Mouse (Mus musculus) ovary, postnatal 14 days (tissue): Measurements from ENCODE around the gene Ovca2.

Experiments
- DNase-seq: peaks from one replicate; pipeline ENCODE4 v3.0.0; 2022; ENCODE audit warnings: low spot score

Ovca2 gene

DNA sequence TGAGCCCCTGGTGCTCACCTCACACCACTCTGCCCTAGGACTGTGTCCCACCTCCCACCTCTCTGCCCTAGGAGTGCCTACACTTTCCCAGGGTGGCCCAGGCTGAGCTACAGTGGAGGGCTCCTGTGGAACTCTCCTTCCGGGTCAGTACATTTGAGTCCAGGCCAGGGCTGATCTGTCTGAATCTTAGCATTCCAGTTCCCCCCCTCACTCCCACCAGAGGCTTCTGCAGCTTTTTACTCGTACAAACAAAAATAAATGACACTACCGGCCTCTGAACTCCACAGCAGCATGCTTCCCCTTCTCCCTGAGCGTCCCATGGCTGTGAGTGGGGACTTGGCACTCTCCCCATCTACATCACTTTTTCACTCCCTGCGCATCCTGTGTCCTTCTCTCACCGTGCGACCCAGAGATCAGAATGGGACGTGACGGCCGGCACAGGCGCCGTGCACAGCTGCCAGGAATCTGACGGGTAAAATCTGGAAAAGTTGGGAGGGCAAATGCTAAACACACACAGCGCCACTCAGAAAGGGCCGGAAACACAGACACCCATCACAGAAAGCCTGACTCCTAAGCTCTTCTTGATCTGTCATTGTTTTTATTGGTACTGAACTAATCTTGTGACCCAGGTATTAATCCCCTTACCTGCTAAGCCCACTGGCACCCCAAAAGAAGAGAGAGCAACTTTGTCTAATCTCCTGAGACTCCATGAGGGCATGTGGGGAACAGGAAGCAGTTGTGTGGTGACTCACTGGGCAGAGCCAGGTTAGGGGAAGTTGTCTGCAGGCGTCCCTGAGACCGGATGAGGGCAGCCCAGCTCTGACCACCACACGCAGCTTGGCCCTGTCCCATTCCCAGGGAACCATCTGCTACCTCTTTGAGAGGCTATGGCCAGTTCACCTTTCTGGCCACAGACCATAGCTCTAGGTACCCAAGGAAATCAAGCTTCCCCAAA lies 25.8 kb downstream of the Ovca2 start:
- no peak for DNase-seq

GRCm38 (mm10) chr11:75150346-75150745 lies 28.3 kb downstream of the Ovca2 start:
- DNase-seq = no peak

- no peak for DNase-seq
Measured at GRCm38 (mm10) chr11:75148332-75149035, 30.2 kb downstream of the Ovca2 start.

DNA sequence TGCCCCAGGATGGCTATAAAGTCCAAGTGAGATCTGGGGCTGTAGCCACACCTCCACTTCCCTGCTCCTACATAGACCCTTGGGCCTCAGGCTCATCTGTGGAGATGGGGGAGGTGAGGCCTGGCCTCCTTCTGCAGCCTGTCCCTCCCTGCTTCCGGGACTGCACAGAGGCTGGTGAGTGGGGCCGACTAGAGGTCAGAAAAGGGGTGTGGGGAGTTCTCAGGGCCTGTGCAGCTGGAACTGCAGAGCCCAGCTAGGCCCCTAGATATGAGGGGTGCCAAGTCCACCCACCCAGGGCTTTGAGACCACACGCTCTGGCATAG lies 30.8 kb downstream of the Ovca2 start:
- DNase-seq = peak; percentile 10

- peak; percentile 32 for DNase-seq
Measured at GRCm38 (mm10) chr11:75147106-75147845, 31.4 kb downstream of the Ovca2 start.

GRCm38 (mm10) chr11:75145841-75146240 lies 32.8 kb downstream of the Ovca2 start:
- DNase-seq = no peak

- DNase-seq = no peak
Measured at GRCm38 (mm10) chr11:75142749-75143148, 35.9 kb downstream of the Ovca2 start.

DNA sequence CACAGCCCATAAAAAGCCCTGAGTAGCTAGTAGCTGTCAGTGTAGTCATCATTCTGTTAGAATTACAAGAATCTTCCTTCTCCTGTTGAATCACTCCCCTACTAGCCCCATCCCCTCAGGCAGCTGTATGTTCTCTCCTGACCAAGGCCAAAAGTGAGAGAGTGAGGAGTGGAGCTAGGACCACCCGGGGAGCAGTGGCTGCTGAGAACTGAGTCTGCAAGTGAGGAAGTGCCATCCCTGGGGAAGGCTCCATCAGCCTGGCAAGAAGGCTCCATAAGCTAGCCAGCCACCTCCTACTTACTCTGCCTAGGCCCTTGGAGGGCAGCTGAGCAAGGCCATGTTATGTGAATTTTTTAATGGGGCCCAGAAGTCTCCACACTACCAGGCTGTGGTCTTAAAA lies 36.7 kb downstream of the Ovca2 start:
- DNase-seq = no peak

DNA sequence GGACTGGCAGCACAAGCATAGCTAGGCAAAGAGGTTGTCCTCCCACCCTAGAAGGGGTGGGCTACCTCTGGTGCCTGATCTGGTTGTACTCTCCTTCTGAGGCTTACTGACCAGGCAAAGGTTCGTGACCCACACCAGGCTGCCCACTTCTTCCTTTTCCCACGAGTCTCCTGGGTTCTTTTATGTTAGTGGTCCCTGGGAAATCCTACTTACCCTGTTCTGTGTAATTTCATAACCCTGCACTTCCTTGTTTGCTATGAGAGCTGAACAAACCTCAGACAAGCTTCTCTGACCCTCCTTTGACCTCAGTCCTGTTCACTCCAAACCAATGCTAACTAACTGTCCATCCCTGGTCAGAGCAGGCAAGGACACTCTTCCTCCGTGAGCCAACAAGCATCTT lies 37.6 kb downstream of the Ovca2 start:
- no peak for DNase-seq

- DNase-seq = no peak
Measured at GRCm38 (mm10) chr11:75140431-75140830, 38.2 kb downstream of the Ovca2 start.

DNA sequence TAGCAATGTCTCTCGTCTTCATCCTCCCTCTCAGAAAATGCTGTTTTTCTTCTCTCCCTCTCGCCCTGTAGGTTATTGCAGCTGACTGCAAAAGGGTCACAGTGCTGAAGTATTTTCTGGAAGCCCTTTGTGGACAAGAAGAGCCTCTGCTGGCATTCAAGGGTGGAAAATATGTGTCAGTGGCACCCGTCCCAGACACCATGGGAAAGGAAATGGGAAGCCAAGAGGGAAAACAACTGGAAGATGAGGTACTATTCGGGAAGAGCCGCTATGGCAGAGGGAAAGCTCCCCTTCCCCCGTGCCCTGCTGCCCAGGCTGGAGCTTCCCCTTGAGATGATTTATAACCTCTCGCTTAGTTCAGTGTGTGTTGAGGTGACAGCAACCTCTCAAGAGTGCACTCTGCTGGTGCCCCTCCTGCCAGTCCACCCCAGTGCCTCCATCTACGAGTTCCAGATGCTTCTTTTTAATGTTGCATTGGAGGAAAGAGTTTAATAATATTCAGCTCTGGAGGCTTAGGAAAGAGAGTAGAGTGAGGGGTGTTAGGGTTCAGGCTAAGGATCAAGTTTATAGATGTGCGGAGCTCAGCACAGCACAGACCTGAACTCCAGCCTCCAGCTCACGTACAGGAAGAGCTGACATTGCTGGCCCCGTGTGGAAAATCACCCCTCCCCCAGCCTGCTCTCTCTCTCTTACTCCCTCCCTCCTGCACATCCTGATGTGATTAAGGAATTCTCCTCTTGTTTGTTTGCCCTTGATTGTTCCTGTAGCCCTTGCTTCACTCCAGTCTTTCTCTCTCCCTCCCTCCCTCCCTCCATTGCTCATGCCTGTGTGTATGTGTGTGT lies 39.3 kb downstream of the Ovca2 start:
- DNase-seq = no peak

GRCm38 (mm10) chr11:75136666-75137398 lies 41.8 kb downstream of the Ovca2 start:
- no peak for DNase-seq

GRCm38 (mm10) chr11:75135358-75135757 lies 43.3 kb downstream of the Ovca2 start:
- no peak for DNase-seq

- no peak for DNase-seq
Measured at GRCm38 (mm10) chr11:75134485-75135068, 44.1 kb downstream of the Ovca2 start.

DNA sequence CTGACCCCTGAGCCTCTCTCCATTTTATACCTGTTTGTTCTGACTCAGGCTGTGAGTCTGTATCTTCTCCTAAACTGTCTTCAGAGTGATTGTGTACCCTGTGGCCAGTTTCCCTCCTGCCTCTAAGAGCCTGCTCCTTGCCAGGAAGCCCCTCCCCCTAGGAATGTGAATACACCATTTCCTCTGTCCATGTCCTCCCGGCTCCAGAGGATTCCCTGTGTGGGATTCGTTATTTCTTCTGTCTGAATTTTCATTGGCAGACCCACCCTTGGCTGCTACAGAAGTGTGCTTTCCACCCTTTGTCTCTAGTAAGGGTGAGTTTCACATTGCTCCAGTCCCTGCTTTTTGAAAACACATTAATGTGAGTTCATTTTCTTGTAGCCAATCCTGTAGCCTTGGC lies 44.7 kb downstream of the Ovca2 start:
- DNase-seq = no peak

GRCm38 (mm10) chr11:75133391-75133790 lies 45.2 kb downstream of the Ovca2 start:
- DNase-seq = no peak

DNA sequence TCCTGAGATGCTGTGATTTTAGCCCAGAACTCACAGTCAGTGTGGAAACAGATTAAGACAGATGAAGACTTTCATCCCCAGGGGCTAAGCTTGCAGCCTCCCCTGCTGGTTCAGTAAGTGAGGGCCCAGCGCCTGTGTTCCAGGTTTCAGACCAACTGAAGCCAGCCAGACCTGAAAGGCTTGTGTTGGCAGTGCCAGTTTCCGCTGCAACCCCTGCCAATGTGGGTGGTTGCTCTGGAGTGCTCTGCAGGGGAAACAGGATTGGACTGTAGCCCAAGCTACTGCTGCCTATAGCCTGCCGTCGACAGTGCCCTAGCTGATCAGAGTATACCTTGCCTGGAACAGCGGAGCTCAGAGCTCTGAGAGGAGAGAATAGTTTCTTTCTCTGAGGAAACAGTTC lies 46.4 kb downstream of the Ovca2 start:
- no peak for DNase-seq

- no peak for DNase-seq
Measured at GRCm38 (mm10) chr11:75131300-75131699, 47.3 kb downstream of the Ovca2 start.

DNA sequence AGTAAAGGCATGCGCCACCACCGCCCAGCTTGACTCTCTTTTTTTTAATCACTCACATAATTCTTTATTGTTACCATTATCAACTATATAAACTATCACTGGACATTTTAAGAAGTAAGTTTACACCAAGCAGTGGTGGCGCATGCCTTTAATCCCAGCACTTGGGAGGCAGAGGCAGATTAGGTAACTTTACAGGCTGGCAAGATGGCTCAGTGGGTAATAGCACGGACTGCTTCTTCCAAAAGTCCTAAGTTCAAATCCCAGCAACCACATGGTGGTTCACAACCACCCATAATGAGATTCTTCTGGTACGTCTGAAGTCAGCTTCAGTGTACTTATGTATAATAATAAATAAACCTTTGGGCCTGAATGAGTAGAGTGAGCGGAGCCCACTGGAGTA lies 49.2 kb downstream of the Ovca2 start:
- no peak for DNase-seq

- no peak for DNase-seq
Measured at GRCm38 (mm10) chr11:75126384-75126783, 52.3 kb downstream of the Ovca2 start.
